Mouse (Mus musculus): ENCODE measurements around the gene Acox2. TPM values are rescaled to one million over a fixed set of nuclear protein-coding genes. Genes with fewer than 3 reads are reported as not detected.
A peak's percentile ranks its signal among the peaks of the same experiment; 100 is the strongest.

Acox2 gene
- polyA plus RNA-seq, 1 experiment: 0.35 TPM

DNA sequence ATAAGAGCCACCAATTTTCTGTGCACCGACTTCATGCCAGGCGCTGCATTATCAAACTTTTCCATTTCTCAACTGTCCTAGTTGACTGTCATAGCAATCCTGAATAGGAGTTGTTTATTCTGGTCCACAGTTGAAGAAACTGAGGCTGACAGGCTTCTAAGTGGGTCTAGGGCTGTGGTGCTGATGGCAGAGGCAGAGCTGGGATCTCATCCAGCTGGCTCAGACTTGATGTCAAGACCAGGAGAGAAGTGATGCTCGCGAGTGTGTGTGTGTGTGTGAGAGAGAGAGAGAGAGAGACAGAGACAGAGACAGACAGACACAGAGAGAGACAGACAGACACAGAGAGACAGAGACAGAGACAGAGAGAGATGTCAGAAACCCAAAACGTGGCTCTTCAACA is 58.4 kb downstream of the Acox2 start:
- no peaks in the 10 kb centered on the region for H3K27me3 ChIP-seq (ENCODE audit: control insufficient read depth, insufficient read depth, low read length)
- no peak for TF ChIP-seq POLR2A (IDR thresholded peaks at IDR 0.05; ENCODE audit: control insufficient read depth, low read depth, low read length)
- H3K27ac ChIP-seq (ENCODE audit: control insufficient read depth, insufficient read depth, low read depth, low read length): no peak overlapping the region
- H3K4me3 ChIP-seq (ENCODE audit: control insufficient read depth, low read depth, low read length): no peak overlapping the region
- no peaks in the 10 kb centered on the region for H3K4me1 ChIP-seq (ENCODE audit: control insufficient read depth, insufficient read depth, low read length)
- H3K36me3 ChIP-seq (ENCODE audit: control insufficient read depth, insufficient read depth, low read length): no peaks in the 10 kb centered on the region

DNA sequence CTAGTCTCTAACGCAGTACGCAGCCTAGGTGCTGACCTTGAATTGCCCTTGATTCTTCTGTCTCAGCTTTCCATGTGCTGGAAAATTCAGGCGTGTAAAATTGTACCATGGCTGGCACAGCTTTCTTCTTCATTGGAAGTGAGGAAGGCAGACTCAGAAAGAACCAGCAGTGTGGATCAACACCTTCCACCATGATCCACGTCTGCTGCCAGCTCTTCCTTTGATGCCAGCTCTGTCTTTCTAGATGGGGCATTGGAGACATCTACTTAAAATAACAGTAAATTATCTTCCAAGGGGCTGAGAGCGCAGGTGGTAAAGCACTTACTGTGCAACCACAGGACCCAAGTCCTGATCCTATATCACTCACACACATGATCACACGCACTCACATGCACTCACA is 66.4 kb downstream of the Acox2 start:
- no peaks in the 10 kb centered on the region for H3K27me3 ChIP-seq (ENCODE audit: control insufficient read depth, insufficient read depth, low read length)
- H3K27ac ChIP-seq (ENCODE audit: control insufficient read depth, insufficient read depth, low read depth, low read length): no peak overlapping the region
- H3K36me3 ChIP-seq (ENCODE audit: control insufficient read depth, insufficient read depth, low read length): no peaks in the 10 kb centered on the region
- H3K4me3 ChIP-seq (ENCODE audit: control insufficient read depth, low read depth, low read length): no peak overlapping the region
- TF ChIP-seq POLR2A (IDR thresholded peaks at IDR 0.05; ENCODE audit: control insufficient read depth, low read depth, low read length): no peak
- no peak for TF ChIP-seq CTCF (IDR thresholded peaks at IDR 0.05; ENCODE audit: control insufficient read depth, insufficient read depth, insufficient replicate concordance, low read depth, low read length)
- H3K4me1 ChIP-seq (ENCODE audit: control insufficient read depth, insufficient read depth, low read length): no peaks in the 10 kb centered on the region

GRCm38 (mm10) chr14:8191331-8191965 is 67.7 kb downstream of the Acox2 start:
- H3K4me3 ChIP-seq (ENCODE audit: control insufficient read depth, low read depth, low read length): no peak overlapping the region
- H3K27me3 ChIP-seq (ENCODE audit: control insufficient read depth, insufficient read depth, low read length): no peaks in the 10 kb centered on the region
- peaks cover 2% of the 10 kb centered on the region; the same call in 1 of the 2 replicates for H3K4me1 ChIP-seq (ENCODE audit: control insufficient read depth, insufficient read depth, low read length)
- H3K27ac ChIP-seq (ENCODE audit: control insufficient read depth, insufficient read depth, low read depth, low read length): no peak overlapping the region
- H3K36me3 ChIP-seq (ENCODE audit: control insufficient read depth, insufficient read depth, low read length): no peaks in the 10 kb centered on the region
- TF ChIP-seq CTCF (IDR thresholded peaks at IDR 0.05; ENCODE audit: control insufficient read depth, insufficient read depth, insufficient replicate concordance, low read depth, low read length) (no peak), POLR2A (IDR thresholded peaks at IDR 0.05; ENCODE audit: control insufficient read depth, low read depth, low read length) (no peak)

GRCm38 (mm10) chr14:8190556-8190955 is 68.6 kb downstream of the Acox2 start:
- no peak overlapping the region for H3K27ac ChIP-seq (ENCODE audit: control insufficient read depth, insufficient read depth, low read depth, low read length)
- TF ChIP-seq CTCF (IDR thresholded peaks at IDR 0.05; ENCODE audit: control insufficient read depth, insufficient read depth, insufficient replicate concordance, low read depth, low read length) (no peak), POLR2A (IDR thresholded peaks at IDR 0.05; ENCODE audit: control insufficient read depth, low read depth, low read length) (no peak)
- no peaks in the 10 kb centered on the region for H3K36me3 ChIP-seq (ENCODE audit: control insufficient read depth, insufficient read depth, low read length)
- H3K27me3 ChIP-seq (ENCODE audit: control insufficient read depth, insufficient read depth, low read length): no peaks in the 10 kb centered on the region
- no peak overlapping the region for H3K4me3 ChIP-seq (ENCODE audit: control insufficient read depth, low read depth, low read length)
- H3K4me1 ChIP-seq (ENCODE audit: control insufficient read depth, insufficient read depth, low read length): peaks cover 2% of the 10 kb centered on the region; the same call in 1 of the 2 replicates

DNA sequence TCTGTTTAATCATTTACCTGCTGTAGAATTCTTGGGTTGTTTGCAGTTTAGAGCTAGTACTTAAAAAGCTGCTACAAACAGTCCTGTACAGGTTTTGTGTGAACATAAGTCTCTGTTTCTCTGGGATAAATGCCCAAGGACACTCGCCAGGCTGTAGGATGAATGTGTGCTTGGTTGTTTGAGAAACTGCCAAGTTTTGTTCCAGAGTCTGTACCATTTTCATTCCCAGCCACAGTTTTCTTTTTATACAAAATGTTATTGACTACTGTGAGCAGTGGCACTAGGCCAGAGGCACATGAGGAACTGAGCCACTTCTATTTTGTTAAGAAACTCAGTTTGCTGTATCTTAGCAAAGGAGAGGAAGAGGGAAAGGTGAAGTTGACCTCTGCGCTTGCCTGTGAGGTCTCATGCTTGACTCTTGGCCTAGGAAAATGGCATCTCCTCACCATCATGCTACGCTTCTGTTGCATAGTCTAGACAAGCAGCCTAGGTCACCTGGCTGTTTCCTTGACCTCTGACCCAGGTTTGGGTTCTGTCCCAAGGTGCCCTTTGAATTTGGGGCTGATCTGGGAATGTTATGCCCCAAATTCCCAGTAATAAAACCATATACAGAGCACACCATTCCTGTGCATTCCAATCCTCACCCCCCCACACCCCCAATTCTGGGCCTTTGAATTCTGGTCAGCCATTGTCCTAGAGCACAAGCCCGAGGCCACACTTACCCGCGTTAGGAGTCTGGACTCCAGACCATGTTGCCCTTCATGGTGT is 72.7 kb downstream of the Acox2 start:
- Histone ChIP-seq H3K27ac (ENCODE audit: control insufficient read depth, insufficient read depth, low read depth, low read length) (peak overlapping the region; percentile 62), H3K36me3 (ENCODE audit: control insufficient read depth, insufficient read depth, low read length) (no peaks in the 10 kb centered on the region), H3K4me1 (ENCODE audit: control insufficient read depth, insufficient read depth, low read length) (peaks cover 2% of the 10 kb centered on the region; the same call in 1 of the 2 replicates), H3K4me3 (ENCODE audit: control insufficient read depth, low read depth, low read length) (no peak overlapping the region), H3K27me3 (ENCODE audit: control insufficient read depth, insufficient read depth, low read length) (no peaks in the 10 kb centered on the region)
- TF ChIP-seq CTCF (IDR thresholded peaks at IDR 0.05; ENCODE audit: control insufficient read depth, insufficient read depth, insufficient replicate concordance, low read depth, low read length): no peak
- no peak for TF ChIP-seq POLR2A (IDR thresholded peaks at IDR 0.05; ENCODE audit: control insufficient read depth, low read depth, low read length)

- no peak overlapping the region for H3K4me3 ChIP-seq (ENCODE audit: control insufficient read depth, low read depth, low read length)
- no peaks in the 10 kb centered on the region for H3K27me3 ChIP-seq (ENCODE audit: control insufficient read depth, insufficient read depth, low read length)
- H3K27ac ChIP-seq (ENCODE audit: control insufficient read depth, insufficient read depth, low read depth, low read length): no peak overlapping the region
- TF ChIP-seq POLR2A (IDR thresholded peaks at IDR 0.05; ENCODE audit: control insufficient read depth, low read depth, low read length): no peak
- TF ChIP-seq CTCF (IDR thresholded peaks at IDR 0.05; ENCODE audit: control insufficient read depth, insufficient read depth, insufficient replicate concordance, low read depth, low read length): peak; percentile 55; the same call in 1 of the 2 replicates
- no peaks in the 10 kb centered on the region for H3K36me3 ChIP-seq (ENCODE audit: control insufficient read depth, insufficient read depth, low read length)
- peaks cover 2% of the 10 kb centered on the region; the same call in 1 of the 2 replicates for H3K4me1 ChIP-seq (ENCODE audit: control insufficient read depth, insufficient read depth, low read length)
These were observed 75.8 kb downstream of the Acox2 start for GRCm38 (mm10) chr14:8183330-8183729.

DNA sequence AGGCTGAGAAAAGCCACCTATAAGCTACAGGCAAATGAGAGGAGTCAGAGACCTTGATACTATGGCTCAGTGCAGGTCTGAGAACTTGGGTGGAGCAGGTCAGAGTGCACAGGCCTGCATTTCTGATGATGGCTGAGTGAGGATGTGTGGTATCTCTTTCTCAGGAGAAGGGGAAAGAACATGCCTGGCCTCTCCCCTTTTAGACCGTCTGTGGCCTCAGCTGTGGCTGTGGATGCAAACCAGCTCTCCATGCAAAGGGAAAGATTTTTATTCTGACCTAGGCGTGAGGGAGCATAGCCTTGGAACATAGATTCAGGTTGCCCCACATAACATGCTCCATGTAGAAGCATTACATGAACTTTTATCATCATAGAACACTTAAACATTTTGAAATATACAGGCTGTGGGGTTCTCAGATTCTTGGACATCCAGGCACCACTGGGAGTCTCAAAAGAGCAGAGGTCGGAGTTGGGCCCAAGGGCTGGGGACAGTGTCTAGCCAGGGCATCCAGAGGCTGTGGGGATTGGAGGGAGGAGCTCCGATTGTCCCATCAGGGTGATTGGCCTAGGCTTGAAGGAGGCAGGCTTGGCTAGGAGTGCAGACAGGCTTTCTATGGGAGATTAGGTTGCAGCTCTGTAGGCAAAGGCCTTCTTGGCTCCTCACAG is 78.7 kb downstream of the Acox2 start:
- H3K36me3 ChIP-seq (ENCODE audit: control insufficient read depth, insufficient read depth, low read length): no peaks in the 10 kb centered on the region
- no peaks in the 10 kb centered on the region for H3K27me3 ChIP-seq (ENCODE audit: control insufficient read depth, insufficient read depth, low read length)
- H3K27ac ChIP-seq (ENCODE audit: control insufficient read depth, insufficient read depth, low read depth, low read length): no peak overlapping the region
- H3K4me1 ChIP-seq (ENCODE audit: control insufficient read depth, insufficient read depth, low read length): no peaks in the 10 kb centered on the region; the same call in 1 of the 2 replicates
- H3K4me3 ChIP-seq (ENCODE audit: control insufficient read depth, low read depth, low read length): no peak overlapping the region
- TF ChIP-seq POLR2A (IDR thresholded peaks at IDR 0.05; ENCODE audit: control insufficient read depth, low read depth, low read length) (no peak), CTCF (IDR thresholded peaks at IDR 0.05; ENCODE audit: control insufficient read depth, insufficient read depth, insufficient replicate concordance, low read depth, low read length) (no peak)

All from testis, adult 2 months (tissue).